Mouse (Mus musculus): ENCODE measurements at regions not wholly inside any gene's neighbourhood (a gene's known extent, or its start where the extent isn't known, plus 50 kb on each side); places are given as distances from the start of the nearest gene placed in this dataset.
A peak's percentile ranks its signal among the peaks of the same experiment; 100 is the strongest.

- peak; percentile 98 for ATAC-seq (ENCODE audit: low TSS enrichment)
Observed at GRCm38 (mm10) chr11:42067788-42068187, 67.1 kb upstream of the Gabrg2 start.

- peak; percentile 95 for ATAC-seq (ENCODE audit: low TSS enrichment)
Observed at GRCm38 (mm10) chr11:42051567-42051966, 50.9 kb upstream of the Gabrg2 start.

Measured in frontal cortex, adult (tissue).